Mouse (Mus musculus) thymus, postnatal 36 days (tissue): ENCODE measurements at regions not wholly inside any gene's neighbourhood (a gene's known extent, or its start where the extent isn't known, plus 50 kb on each side); places are given as distances from the start of the nearest gene placed in this dataset.

Experiments used
- DNase-seq, 2 experiments: peaks; one replicate each; pipeline ENCODE4 v3.0.0; 2022; ENCODE audit warnings: mixed read lengths in 2 of 2

DNA sequence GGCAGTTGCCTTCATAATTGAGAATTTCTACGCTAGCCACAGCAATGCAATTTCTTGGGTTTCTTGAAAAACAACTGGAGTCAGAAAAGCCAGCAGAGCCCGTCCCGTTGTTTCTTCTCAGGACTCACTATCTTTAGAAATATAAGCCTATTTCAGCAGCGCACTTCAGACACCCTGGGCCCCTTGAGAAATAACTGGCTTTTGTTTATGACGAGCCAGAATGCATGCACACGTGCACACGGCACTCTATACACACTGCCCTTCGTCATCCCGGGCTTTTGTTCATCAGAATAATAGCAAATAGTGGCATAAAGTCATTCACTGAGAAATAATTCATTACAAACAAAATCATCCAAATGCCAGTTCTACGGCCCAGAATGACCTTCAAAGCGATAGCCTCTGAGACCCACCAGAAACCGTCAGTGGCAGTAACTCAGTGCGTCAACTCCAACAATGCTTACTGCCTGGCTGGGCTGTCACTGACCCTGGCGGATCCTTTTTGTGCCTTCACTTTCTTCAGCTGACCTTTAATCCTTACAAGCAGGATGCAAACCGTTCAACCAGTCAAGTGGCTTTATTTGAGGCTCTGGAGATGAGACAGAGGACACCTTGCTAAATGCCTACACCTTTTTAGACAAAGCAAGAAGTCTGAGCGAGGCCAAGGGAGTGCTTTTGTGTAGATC lies 126.7 kb upstream of the Smarca2 start:
- DNase-seq, result no peak

DNA sequence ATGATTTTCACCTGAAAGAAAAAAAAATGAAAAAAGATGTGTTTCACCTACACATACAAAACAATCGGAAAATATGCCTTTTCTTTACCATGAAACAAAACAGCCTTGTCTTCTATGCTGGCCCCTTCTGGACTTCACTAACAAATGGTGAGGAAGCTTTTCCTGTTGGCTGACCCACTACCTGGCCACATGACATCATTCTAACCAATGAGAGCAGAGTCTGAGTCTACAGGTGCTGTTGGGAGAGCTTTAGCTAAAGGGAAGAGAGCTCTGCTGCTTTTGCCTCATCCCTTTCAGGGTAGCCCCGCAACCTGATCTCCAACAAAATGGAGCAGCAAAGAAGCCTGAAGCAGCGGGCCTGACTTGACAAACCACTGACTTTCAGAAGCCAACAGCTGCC lies 120.5 kb upstream of the Smarca2 start:
- no peak for DNase-seq

DNA sequence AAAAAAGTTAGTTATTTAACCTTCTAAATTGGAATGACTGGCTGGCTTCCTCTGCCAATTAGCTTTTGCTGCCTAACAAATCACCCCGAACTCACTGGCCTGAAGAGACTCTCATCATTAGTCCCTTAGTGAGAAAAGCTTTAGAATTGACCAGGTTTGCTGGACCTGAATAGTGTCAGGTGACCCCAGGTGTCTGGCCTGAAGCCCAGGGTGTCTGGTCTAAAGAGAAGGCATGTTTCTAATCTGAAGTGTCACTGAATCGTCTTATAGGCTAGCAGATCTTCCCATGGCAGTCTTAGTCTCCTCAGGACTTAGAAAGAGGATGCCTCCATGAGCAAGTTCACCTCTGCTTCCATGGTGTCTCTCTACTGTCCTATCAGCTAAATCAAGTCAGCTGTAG lies 112.0 kb upstream of the Smarca2 start:
- DNase-seq, result no peak

DNA sequence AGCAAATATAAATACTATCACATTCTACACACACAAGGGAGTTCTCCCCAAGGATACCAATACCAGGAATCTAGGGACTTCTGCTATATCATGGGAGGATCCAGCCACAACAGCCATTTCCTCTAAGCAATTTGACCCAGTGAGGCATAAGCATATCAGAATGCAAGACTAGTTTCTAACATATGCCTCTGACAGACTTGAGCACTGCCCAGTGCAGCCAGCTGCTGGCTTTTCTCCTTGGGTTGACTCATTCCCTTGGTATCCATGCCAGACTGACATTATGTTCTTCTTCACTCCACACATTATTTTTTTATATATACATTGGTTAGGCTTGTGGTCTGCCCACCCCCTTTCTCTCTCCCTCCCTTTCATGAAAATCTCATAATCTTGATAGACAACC lies 103.8 kb upstream of the Smarca2 start:
- no peak for DNase-seq

DNA sequence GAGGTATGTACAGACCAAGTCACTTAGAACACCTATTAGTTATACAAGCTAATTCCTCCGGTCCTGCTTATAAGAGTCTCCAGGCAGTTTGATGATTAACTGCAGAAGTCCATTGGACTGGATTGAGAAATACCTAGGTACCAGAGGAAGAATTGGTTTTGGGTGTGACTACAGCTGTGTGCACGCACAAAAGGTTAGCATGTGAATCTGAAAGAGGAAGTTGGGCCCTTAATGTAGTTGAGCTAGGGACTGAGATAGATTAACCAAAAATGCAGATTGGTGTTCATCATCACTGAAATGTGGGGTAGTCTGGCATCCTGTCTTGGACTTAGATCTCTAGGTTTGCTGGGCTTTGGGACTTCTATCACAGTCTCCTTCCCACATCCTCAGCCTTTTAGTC lies 100.8 kb upstream of the Smarca2 start:
- DNase-seq, result no peak

DNA sequence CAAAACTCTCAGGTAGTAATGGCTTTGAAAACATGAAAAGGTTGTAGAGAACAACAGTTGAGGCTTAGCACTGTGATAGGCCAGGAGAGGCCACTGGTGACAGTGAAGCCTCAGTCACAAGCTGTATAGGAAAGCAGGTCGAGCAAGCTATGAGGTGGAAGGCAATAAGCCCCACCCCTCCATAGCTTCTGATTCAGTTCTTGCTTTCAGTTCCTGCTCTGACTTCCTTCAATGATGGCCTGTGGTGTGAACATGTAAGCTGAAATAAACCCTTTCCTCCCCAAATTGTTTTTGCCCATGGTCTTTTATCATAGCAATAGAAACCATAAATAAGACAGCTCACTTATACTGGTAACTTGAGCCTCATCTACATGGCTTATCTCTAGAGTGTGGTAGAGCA lies 98.0 kb upstream of the Smarca2 start:
- DNase-seq, result no peak

DNA sequence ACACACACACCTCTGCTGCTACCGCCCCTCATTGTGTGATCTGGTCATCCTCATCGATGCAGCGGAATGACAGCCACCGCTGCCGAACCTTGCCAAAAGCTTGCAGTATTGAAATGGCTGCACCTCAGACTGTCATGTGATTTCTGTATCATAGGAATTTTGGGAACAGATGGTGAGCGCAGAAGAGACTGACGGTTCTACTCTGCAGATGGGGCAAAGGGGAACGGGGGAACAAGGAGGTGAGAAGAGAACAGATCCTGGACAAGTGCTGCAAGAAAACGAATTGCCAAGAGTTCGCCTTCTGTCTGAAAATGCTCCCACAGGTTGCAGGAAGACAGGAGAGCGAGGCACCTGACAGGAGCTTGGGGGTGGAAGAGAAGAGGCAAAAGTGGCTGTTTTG lies 96.9 kb upstream of the Smarca2 start:
- no peak for DNase-seq

DNA sequence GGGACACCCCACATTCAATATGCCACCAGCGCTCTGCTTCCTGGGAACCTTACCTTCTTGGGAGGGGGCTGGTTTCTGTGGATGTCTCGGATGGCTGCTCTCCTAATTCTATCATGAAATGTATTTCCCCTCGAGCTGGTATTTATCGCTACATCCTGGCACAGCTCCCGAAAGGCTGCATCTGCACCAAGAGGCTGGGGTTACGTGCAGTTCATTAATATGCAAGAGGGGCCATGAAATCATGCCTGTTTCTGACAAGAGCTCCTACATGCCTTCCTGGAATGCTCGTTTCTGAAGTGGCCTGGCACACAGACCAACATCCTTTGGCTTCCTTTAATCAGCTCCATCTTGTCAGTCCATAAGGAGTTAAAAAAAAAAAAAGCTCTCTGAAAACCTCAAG lies 96.2 kb upstream of the Smarca2 start:
- DNase-seq, result no peak

DNA sequence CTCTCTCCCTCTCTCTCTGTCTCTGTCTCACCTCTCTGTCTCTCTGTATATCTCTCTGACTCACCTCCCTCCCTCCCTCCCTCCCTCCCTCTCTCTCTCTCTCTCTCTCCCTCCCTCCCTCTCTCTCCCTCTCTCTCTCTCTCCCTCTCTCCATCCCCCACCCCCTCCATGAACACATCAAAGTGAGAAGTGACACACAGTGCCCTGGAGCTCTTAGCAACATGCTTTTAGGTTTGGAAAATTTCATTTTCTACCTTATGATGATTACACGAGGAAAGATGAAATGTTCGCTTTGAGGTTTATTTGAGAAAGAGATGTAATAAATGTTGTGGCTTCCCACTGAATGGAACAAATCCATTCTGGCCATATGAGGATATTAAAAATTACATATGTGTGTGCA lies 95.6 kb upstream of the Smarca2 start:
- no peak for DNase-seq

DNA sequence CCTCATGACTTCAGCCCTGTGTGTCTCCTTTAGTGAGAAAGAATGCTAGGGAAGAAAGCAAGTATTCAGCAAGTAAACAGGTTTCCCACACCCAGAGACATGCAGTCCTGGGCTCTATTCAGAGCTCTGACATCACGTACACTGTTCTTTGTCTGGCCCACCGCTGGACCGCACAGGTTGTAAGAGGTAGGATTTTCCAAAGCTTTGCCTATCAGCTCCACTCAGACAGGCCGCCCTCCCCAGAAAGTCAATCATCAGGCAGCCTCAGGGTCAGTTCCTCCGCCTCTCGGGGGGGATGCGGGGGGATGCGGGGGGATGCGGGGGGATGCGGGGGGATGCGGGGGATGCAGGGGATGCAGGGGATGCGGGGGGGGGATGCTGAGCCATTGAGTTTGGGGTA lies 94.7 kb upstream of the Smarca2 start:
- DNase-seq, result no peak

DNA sequence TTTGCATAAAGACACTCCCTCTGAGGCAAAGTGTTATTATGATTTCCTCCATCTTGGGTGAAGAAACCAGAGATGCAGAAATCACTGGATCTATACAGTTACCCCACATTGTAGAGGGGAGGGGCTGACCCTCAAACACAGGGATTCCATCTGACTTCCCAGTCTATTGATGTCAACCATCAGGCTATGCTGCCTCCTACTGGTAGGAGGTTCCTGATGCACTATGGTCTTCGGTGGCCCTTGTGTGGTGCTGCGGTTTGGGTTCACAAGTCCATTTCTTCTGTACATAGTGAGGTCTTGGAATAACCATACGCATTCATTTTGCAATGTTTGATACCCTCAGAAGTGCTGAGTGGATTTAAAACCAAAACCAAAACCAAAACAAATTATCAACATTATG lies 94.0 kb upstream of the Smarca2 start:
- DNase-seq, result no peak

DNA sequence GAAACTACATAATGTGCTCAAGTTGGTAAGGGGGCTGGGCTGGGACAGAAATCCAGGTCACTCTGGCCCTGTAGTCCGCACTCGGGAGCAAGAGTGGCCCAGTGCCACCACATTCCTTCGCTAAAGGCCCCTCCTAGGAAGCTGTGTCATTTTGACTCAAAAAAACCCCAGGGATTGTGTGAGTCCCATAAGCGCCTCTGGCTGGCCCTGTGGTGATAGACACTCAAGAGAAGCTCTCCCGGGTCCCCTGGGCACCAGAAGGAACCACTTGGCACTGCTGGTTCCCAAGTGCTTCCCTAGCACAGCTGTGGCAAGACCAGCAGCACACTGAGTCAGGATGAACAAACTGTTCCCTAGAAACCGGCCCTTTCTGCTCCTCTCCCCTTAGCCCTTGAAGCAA lies 93.1 kb upstream of the Smarca2 start:
- no peak for DNase-seq

DNA sequence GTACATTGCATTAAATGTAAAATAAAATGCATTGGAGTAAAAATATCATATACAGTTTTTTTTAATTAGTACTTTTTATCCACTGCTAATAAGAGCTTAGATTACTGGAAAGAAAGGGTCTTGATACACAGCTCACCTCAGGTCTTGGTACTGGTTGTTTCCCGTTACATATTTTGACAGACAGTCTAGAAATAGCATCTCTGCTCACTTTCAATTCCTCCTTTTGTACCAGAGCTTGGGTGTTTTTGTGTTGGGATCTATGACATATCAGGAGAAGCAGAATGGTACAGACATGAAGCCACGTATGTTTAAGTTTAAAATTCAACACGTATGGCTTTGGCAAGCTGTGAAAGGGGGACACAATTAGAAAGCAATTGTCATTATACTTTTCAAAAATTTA lies 80.3 kb upstream of the Smarca2 start:
- no peak for DNase-seq

DNA sequence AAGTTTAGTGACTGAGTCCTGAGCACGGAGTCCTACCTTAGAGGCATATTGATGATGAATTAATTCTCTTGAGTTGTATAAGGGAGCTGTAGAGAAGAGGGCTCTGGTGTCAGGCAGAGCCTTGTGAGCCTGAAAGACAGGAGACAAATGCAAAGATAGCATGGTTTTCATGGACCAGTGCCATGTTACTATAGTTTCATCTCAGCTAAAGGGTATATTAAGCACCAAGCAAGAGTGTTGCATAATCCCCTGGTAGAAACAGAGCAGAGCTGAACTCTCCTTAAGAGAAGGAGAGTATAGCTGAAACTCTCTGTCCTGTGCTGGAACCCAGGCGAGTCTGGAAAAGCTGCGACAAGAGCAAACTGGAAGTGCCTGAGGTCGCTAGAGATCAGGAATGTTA lies 73.5 kb upstream of the Smarca2 start:
- DNase-seq, result no peak

DNA sequence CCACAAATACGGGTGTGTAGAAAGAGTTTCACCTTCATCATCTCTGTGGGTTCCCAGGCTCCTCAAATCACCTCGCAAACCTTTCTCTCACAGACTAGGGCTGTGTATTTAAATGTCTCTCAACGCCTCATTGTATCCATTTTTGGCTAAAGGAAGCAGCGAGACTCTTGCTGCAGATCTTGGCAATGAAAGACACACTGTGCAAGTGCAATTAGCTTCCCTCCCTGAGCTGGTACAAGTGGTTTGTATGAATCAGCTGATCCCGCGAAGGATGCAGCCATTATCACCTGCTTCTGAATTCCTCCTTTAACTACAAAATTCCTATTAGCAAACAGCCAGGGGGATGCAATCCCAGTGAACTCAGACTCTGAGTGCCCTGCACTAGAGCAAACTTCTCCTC lies 72.3 kb upstream of the Smarca2 start:
- DNase-seq, result no peak

DNA sequence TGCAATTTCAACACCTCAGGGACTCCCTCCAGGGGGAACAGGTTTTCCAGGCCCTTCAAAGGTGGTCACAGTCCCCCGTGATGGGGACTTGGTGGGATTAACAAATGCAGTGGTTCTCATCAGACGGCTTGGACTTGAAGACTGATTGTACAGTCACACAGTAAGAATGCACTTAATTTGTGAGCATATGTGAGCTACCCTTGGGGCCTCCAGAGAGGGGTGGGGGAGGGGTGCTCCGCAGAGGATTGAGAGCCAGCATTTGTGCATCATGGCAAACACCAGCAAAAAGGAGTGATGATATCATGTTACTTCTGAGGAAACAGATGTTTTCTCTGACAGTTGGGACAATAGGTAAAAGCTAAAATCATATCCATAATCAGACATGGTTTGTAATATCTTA lies 59.2 kb upstream of the Smarca2 start:
- peak in 1 of 2 experiments; percentile 7 for DNase-seq

DNA sequence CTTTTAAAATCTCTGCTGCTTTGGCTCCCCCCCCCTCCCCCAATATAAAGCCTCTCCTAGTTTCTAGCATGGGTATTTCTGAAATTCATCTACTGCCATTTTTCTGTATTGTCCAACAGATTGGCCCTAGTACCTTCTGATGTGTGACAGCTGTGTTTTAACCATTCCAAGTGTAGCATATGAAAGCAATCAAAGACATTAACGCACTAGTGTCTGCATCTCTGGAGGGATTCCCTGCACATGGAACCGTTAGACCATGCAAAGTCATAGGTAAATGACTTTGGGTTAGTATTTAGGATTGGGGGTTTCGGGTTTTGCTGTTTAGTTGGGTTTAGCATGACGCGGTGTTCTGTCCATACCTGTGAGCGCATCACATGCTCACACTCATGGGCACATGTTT lies 57.3 kb upstream of the Smarca2 start:
- DNase-seq, result no peak

DNA sequence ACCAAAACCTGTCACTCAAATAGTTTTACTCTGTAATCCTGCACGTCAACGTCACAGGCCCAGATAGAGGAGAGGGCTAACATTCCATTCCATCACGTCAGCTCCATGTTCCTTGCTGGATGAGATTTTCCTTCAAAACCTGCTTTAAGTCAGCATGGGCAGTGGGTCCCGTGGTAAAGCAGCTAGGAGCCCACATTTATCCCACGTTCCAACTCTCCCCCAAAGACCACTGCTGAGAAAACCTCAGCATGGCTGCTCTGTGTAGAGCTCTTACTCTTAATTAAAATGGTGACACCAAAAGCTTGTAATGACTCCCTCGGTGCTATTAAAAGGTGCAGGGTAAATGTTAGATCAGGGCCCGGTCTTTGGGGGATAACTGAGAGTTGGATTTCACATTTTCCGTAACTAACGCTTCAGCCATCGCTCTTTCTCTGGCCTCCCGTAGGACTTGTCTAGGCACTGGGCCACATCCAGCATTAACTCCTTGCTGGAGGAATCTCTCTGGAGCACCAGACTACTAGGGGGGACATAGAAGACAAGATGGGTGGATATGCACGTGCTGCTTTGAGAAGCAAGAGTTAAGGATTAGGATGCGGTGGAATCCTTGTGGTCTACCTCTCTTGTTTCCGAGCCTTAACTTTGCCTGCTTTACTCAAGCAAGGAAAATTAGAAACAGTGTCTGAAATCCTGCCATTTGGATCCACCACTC lies 56.1 kb upstream of the Smarca2 start:
- no peak for DNase-seq

DNA sequence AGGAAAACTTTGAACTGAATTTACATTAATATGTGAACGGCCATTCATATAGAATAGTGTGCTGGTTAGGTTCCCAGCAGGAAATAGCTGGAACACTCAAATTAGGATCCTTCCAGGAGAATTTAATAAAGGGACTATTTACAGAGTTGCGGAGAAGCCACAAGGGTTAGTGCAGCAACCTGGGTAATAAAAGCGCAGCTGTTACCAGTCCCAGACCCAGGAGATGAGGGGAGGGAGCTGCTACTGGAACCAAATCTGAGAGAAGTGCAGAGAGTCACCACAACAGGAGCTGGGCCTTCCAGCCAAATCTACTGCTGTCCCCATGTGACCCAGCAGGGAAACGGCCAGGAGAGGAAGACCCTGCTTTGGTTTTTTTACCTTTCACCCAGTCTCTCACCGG lies 54.6 kb upstream of the Smarca2 start:
- no peak for DNase-seq
